Mouse (Mus musculus) 416B (cell line): ENCODE measurements at regions not wholly inside any gene's neighbourhood (a gene's known extent, or its start where the extent isn't known, plus 50 kb on each side); places are given as distances from the start of the nearest gene placed in this dataset.

Source experiments
- DNase-seq: peaks from one replicate; pipeline ENCODE4 v3.0.0; 2011; ENCODE audit warnings: low read depth

DNA sequence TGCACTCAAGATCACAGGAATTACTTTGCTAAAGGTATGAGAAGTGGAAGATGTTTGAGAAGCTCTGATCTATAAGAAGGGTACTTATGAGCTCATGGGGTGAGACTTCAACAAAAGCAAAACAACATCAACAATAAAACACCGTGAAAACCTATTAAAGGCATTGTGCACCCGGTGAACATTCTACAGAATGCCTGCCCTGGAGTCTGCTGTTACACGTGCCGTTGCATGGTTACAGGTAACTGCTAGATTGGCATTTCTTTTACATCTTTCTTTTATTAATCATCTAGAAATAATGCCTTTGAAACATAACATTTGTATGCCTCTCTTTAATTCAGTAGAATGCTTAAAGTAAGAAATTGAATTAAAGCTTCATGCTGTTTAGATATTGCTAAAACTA lies 661.0 kb downstream of the Pcdh18 start:
- DNase-seq: no peak

DNA sequence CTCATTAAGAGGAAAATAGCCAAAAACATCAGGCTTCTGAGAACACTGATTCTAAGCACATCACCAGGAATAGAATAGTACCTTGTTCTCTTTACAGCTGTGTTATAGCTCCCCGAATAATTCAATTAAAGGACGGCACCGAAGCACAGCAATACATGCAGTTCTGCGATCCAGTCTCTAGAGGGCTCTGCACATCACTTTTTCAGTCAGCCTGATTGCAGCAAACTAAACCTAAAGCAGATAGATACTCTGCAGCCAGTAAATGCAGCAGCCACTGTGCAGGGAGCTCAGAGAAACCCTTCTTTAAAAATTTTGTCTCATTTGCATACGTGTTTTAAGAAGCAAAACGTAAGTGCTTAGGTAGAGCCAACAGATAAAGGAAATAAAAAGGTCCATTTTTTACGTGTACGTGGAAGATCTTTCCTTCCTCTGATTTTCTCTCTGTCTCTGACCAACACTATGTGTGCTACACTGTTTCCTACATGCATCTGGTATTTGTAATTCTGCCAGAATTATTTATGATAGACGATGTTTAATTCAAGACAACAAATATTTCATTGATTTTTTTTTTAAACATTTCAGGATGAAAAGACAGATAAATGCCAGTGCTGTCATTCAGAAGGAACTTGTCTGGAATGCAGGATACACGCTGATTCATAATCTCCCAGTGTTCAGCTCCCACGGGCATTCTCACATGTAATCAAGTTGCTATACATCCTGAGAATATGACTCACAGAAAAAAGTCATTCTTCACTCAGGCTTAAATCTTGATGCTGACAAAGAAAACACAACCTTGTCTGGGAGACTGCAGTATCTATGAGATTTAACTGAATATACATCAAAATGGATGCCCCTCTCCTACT lies 663.1 kb downstream of the Pcdh18 start:
- DNase-seq: peak; percentile 45

DNA sequence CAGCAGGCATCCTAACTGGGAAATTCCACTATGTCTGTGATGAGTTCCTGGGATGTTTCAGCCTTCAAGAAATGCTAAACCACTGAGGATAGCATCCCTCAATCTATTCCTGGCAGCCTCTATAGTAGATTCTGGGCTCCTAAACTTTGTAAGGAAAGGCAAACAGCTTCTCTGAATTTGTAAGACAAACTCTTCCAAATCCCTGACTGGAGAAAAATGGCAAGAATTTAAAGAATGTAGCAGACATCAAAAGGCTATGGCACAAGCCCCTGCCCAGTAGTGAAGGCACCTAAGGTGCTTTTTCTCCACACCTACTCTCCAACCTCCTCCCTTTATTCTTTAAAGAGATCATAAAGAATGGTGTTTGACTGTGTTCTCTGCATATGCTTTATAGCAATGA lies 688.3 kb downstream of the Pcdh18 start:
- DNase-seq: no peak

GRCm38 (mm10) chr3:49062081-49062480 lies 695.0 kb downstream of the Pcdh18 start:
- no peak for DNase-seq

GRCm38 (mm10) chr3:49032981-49033380 lies 724.1 kb downstream of the Pcdh18 start:
- DNase-seq: no peak

DNA sequence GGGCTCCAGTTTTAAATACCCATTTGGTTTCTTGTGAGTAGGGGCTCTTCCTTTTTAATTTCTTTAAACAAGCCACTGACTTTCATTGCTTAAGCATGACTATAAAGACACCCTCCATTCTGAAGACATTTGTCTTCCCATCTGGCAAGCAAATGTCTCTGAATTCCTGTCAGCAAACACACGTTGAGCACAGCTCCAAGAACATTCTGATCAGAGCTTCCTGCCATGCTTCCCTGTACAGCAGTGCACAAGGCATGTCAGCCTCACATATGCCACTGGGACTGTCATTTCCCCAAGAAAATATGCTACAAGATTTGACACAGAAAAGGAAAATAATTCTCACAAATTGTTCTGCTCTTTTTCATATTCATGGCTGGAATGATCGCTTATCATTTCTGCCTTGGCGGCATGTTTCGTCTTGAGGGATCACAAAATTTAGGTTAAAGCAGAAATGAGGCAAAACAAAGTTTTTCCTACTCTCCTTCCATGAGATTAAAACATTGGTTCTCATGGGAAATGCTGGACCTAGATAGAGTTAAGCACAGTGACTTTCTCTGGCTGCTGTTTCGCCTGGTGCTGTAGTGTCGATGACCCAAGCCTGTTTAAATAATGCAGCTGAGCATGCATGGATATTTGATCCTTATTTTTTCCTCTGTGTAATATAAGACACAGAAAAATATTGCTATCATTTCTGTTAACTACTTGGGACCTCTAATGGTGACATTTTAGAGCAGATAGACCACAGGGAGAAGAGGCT lies 747.7 kb downstream of the Pcdh18 start:
- DNase-seq: no peak
